Mouse (Mus musculus): ENCODE measurements at regions not wholly inside any gene's neighbourhood (a gene's known extent, or its start where the extent isn't known, plus 50 kb on each side); places are given as distances from the start of the nearest gene placed in this dataset.

DNA sequence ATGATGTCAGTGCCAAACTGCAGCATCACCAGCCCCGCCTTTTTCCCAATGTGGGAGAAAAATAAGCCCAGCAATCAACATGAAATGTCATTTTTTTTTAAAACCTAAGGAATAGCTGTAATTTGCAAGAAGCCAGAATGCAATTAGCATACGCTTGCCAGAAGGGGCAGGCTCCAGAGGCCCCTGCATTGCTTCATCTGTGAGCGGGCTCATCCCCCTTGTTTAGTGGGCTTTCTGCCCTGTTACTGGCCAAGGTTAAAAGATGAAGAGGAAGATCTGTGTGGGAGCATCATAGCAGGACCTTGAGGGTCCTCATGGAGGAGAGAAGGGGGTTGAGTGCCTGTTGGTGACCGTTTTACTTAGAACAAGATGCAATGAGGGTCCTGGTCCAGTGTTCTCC is 259.9 kb downstream of the CK137956 start:
- TF ChIP-seq POLR2A (IDR thresholded peaks at IDR 0.05; ENCODE audit: control insufficient read depth, low read depth, low read length): no peak
- TF ChIP-seq CTCF (IDR thresholded peaks at IDR 0.05; ENCODE audit: control insufficient read depth, insufficient read depth, insufficient replicate concordance, low read depth, low read length): no peak

Data from testis, adult 2 months (tissue).